Mouse (Mus musculus): Measurements from ENCODE around the gene Kcng1.

DNA sequence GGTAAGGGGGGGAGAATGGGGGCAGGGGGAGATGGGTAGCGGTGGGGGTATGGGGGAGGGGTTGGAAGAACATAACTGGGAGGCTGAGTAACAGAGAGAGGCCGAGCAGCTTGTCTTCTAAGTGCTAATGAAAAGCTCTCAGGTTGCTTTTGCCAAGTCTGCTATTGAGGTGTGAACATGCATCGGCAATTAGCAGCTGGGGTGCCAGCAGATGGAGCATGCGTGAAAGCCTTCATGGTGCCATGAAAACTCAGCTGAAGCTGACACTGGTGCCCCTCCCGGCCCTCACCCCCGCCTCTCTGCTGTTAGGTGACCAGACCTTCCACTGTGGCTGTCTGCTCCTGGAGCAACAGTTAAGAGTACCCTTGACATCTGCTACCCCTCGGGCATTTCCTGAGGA is 27.7 kb downstream of the Kcng1 start:
- TF ChIP-seq TBP (IDR thresholded peaks at IDR 0.05; ENCODE audit: low read depth, low read length) = no peak
- no peak for TF ChIP-seq BHLHE40 (IDR thresholded peaks at IDR 0.05; ENCODE audit: borderline replicate concordance, low read depth, low read length)
- no peak for TF ChIP-seq CTCF (IDR thresholded peaks at IDR 0.05 in 2 of 3, conservative IDR thresholded peaks at IDR 0.05 in 1 of 3; ENCODE audit: control insufficient read depth in 1 of 3, insufficient read depth in 1 of 3, low read depth in 2 of 3, low read length in 3 of 3, poor library complexity in 1 of 3, severe bottlenecking in 1 of 3)
- no peak for TF ChIP-seq USF1 (IDR thresholded peaks at IDR 0.05; ENCODE audit: low read depth, low read length)
- TF ChIP-seq USF2 (IDR thresholded peaks at IDR 0.05; ENCODE audit: borderline replicate concordance in 1 of 2, insufficient read depth in 1 of 2, low read depth in 1 of 2, low read length in 2 of 2) = no peak
